Mouse (Mus musculus): ENCODE measurements at regions not wholly inside any gene's neighbourhood (a gene's known extent, or its start where the extent isn't known, plus 50 kb on each side); places are given as distances from the start of the nearest gene placed in this dataset.

DNA sequence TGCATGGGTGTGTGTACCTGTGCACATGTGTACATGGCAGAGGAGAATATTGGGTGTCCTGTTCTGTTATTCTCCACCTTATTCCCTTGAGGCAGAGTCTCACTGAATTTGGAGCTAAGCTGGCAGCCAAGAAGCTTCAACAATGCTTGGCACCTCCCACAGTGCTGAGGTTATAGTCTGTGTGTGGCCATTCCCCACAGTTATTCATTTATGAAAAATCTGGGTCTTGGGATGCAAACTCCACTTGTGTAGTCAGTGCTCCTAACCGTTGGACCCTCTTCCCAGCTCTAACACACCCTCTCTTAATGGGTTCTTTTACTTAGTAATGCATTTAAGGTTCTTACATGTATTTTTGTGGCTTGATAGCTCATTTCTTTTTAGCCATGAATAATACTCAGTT, 72.6 kb upstream of the Arhgap32 start:
- Histone ChIP-seq H3K4me1 (replicated peaks) (peaks cover 18% of the 10 kb centered on the region), H3K36me3 (no peaks in the 10 kb centered on the region), H3K27me3 (ENCODE audit: insufficient read depth, poor library complexity, severe bottlenecking) (no peaks in the 10 kb centered on the region), H3K4me3 (no peak overlapping the region), H3K9me3 (no peaks in the 10 kb centered on the region), H3K27ac (no peak overlapping the region)
- WGBS, result 92% methylated on average over 1 of the region's 1 CpGs
- DNase-seq (ENCODE audit: low spot score), result no peak

DNA sequence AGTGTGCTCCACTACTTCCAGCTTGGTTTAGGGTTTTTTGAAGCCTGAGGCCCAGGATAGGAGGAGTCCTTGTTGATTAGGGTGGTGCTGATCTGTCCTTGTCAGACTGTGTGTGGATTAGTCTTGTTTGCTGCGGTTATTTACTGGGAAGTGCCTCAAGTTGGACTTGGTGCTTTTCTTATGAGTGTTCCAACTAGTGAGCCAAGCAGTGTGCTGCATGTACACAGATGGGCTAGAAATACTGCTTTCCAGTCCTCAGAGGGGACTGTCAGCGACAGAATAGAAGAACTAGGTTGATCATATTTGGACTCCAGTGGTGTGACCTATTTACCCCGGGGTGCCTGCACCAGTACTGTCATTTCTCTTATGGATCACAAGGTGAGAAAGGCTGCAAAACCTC, 69.1 kb upstream of the Arhgap32 start:
- DNase-seq (ENCODE audit: low spot score), result no peak
- no peaks in the 10 kb centered on the region for H3K36me3 ChIP-seq
- no peaks in the 10 kb centered on the region for H3K9me3 ChIP-seq
- no peaks in the 10 kb centered on the region for H3K27me3 ChIP-seq (ENCODE audit: insufficient read depth, poor library complexity, severe bottlenecking)
- H3K4me1 ChIP-seq (replicated peaks), result peaks cover 9% of the 10 kb centered on the region
- 93% methylated on average over 3 of the region's 3 CpGs for WGBS
- no peak overlapping the region for H3K4me3 ChIP-seq
- H3K27ac ChIP-seq, result no peak overlapping the region

DNA sequence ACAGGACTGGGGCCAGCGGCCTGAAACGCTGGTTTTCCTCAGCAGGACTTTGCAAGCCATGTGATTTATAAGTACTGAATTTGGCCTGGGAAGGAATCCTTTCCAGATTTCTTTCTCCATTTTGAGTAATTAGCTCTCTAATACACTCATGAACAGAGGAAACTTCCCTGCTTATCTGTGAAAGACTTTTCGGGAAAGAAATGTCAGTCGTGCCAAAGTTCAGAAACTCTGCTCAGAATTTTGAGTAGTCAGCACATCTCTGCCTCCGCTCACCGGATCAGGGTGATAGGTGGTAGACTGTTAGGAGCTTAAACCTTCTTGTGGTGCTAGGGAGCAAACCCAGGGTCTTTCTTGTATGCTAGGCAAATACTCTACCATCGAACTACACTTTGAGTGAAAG, 67.0 kb upstream of the Arhgap32 start:
- peaks cover 26% of the 10 kb centered on the region for H3K4me1 ChIP-seq (replicated peaks)
- WGBS, result 88% methylated on average over 7 of the region's 7 CpGs
- no peak overlapping the region for H3K4me3 ChIP-seq
- H3K27ac ChIP-seq, result no peak overlapping the region
- no peaks in the 10 kb centered on the region for H3K9me3 ChIP-seq
- H3K36me3 ChIP-seq, result no peaks in the 10 kb centered on the region
- no peak for DNase-seq (ENCODE audit: low spot score)
- no peaks in the 10 kb centered on the region for H3K27me3 ChIP-seq (ENCODE audit: insufficient read depth, poor library complexity, severe bottlenecking)

DNA sequence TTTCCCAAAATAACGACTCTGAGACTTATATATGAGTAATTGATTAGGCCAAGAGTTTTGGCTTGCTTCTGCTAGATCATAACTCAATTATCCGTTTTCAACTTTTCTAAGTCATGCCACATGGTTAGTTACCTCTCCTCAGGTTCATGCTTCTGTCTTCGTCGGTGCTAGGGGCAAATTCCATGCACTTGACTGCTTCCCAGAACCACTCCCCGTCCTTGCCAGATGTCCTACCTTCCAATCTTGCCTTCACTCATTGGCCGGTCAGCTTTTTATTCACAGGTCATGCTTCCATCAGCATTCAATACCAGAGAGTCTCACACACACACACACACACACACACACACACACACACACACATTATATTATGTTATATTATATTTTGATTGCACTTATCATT, 66.4 kb upstream of the Arhgap32 start:
- 91% methylated on average over 6 of the region's 6 CpGs for WGBS
- H3K9me3 ChIP-seq, result no peaks in the 10 kb centered on the region
- H3K27ac ChIP-seq, result no peak overlapping the region
- H3K4me3 ChIP-seq, result no peak overlapping the region
- no peak for DNase-seq (ENCODE audit: low spot score)
- no peaks in the 10 kb centered on the region for H3K27me3 ChIP-seq (ENCODE audit: insufficient read depth, poor library complexity, severe bottlenecking)
- H3K4me1 ChIP-seq (replicated peaks), result peaks cover 32% of the 10 kb centered on the region
- no peaks in the 10 kb centered on the region for H3K36me3 ChIP-seq

DNA sequence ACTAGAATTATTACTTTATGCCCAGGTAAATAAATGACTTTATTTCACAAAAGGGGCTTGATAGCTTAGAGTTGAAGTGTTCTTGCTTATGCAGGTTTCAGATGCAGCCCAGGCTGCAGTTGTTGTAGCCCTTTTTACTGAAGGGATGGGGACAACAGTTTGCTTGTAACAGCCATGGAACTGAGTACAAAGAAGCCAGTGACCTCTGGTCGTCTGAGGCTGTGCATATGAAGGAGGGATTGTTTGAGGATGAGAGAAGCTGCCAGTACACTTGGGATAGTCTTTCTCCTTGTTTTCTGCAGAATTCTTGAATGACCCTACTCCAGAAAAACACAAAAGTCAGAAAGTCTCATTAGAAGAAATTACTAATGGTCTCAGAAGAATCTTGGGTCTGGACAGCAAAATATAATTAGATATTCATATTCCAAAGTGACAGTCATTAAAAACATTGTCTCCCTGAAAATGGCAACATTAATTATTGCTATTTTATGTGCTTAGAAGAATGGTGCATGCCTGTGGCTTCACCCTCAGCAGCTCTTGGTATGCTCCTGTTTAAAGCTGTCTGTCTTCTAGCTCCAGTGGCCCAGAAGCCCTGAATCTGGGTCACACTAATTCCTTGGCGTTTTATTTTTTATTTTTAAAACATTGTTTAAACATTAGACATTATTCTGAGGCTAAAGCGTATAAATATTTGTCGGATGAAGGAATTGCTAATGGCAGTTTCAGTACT, 61.9 kb upstream of the Arhgap32 start:
- 56% methylated on average over 4 of the region's 4 CpGs for WGBS
- peak; percentile 45 for DNase-seq (ENCODE audit: low spot score)
- H3K36me3 ChIP-seq, result 0 out of 2 replicates have a peak, but pooled peaks cover 4% of the 10 kb centered on the region

DNA sequence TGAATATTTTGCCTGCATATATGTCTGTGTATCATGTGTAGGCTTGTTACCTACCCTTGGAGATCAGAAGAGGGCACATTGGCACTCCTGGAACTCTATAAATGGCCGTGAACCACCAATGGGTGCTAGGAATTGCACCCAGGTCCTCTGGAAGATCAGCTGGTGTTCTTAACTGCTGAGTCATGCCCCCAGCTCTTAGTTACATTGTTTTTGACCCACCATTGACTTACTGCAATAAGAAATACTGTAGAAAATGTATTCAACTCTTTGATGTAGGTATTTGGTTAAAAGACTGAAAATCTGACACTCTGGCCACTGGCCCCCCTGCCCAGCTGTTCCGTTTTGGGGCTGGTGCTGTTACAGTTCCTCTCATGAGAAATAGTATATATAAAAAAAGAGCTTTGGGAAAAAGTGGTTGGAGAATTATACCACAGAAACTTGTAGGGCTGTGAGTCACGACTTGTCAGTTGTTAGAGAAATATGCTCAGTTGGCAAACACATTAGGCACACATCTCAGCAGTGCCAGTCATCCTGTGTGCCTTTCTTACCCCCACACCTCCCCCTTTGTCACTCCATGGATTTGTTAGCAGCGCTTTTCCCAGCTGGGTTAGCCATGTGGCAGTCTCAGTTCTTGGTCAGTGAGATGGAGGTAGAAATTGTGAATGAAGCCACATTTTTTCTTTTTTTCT, 58.4 kb upstream of the Arhgap32 start:
- DNase-seq (ENCODE audit: low spot score), result no peak
- no peak overlapping the region for H3K27ac ChIP-seq
- H3K36me3 ChIP-seq, result 0 out of 2 replicates have a peak, but pooled peaks cover 4% of the 10 kb centered on the region
- H3K27me3 ChIP-seq (ENCODE audit: insufficient read depth, poor library complexity, severe bottlenecking), result no peaks in the 10 kb centered on the region
- H3K4me1 ChIP-seq (replicated peaks), result peaks cover 21% of the 10 kb centered on the region
- no peaks in the 10 kb centered on the region for H3K9me3 ChIP-seq
- WGBS, result 86% methylated on average over 4 of the region's 4 CpGs
- no peak overlapping the region for H3K4me3 ChIP-seq

More for the DNA sequence above, 61.9 kb upstream of the Arhgap32 start:
- Histone ChIP-seq H3K27me3 (ENCODE audit: insufficient read depth, poor library complexity, severe bottlenecking) (no peaks in the 10 kb centered on the region), H3K4me3 (no peak overlapping the region), H3K27ac (peak overlapping the region; percentile 60), H3K4me1 (replicated peaks) (peaks cover 30% of the 10 kb centered on the region), H3K9me3 (no peaks in the 10 kb centered on the region)

DNA sequence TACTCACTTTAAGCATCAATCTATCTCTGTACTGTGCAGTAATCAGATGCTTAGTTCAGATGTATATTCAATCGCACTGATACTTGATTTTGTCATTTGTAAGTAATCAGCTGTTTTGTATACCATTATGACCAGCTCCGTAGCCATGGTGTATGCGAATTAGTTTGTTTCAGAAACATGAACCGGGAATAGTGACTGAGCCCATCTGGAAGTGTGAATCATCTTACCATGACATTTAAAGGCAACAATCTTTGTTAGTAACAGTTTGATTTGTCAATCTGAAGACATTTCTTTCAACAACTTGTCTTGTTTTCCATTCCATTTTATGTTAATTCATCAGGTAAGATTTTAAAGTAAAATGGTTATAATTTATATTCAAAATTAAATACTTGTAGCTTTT, 53.2 kb upstream of the Arhgap32 start:
- DNase-seq (ENCODE audit: low spot score), result no peak
- Histone ChIP-seq H3K4me3 (no peak overlapping the region), H3K4me1 (replicated peaks) (no peaks in the 10 kb centered on the region), H3K9me3 (no peaks in the 10 kb centered on the region), H3K36me3 (no peaks in the 10 kb centered on the region), H3K27ac (no peak overlapping the region), H3K27me3 (ENCODE audit: insufficient read depth, poor library complexity, severe bottlenecking) (no peaks in the 10 kb centered on the region)
- WGBS, result 82% methylated on average over 4 of the region's 4 CpGs

DNA sequence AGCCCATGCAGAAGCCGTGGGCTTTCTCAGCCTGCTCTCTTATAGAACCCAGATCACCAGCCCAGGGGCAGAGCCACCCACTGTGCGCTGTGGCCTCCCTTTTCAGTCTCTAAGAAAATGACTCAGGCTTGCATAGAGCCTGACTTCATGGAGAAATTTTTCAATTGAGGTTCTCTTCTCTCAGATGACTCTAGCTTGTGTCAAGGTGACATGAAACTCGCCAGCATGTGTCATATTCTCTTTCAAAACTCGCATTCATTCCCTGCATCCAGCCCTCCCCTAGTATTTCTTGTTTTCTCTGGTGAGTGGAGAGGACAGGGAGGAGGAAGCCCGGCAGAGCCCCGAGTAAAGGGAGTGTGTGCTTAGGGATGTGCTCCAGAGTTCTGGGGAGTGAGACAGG, 52.4 kb upstream of the Arhgap32 start:
- Histone ChIP-seq H3K27ac (no peak overlapping the region), H3K4me3 (no peak overlapping the region), H3K36me3 (no peaks in the 10 kb centered on the region), H3K9me3 (no peaks in the 10 kb centered on the region), H3K4me1 (replicated peaks) (no peaks in the 10 kb centered on the region), H3K27me3 (ENCODE audit: insufficient read depth, poor library complexity, severe bottlenecking) (no peaks in the 10 kb centered on the region)
- WGBS, result 47% methylated on average over 6 of the region's 6 CpGs
- no peak for DNase-seq (ENCODE audit: low spot score)

DNA sequence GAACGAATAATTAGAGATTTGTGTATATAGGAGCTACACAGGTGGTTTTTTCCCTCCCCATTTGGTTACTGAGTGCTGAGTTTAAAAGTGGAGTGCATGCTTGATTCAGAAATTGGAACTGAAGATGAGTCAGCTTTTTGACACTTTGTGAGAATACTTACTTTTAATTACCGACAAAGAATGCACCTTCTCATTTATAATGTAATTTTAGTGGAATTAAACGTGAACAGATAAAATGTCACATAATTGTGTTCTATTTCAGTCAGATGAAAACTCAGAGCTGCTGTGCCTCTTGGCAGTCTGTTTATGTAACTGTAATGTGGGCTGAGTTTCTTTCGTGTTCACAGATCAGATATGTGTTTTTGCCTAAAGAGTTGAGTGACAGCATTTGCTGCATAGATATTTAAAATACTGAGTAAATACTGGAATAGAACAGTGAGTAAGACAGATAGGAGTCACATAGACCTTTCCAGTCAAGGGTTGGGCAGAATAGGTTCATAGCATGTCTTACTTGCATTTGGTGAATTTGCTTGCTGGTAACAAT, 51.9 kb upstream of the Arhgap32 start:
- Histone ChIP-seq H3K9me3 (no peaks in the 10 kb centered on the region), H3K4me3 (no peak overlapping the region), H3K27ac (no peak overlapping the region), H3K27me3 (ENCODE audit: insufficient read depth, poor library complexity, severe bottlenecking) (no peaks in the 10 kb centered on the region), H3K36me3 (no peaks in the 10 kb centered on the region), H3K4me1 (replicated peaks) (no peaks in the 10 kb centered on the region)
- WGBS, result 93% methylated on average over 4 of the region's 4 CpGs
- no peak for DNase-seq (ENCODE audit: low spot score)

Measured in hindbrain, embryonic 10.5 days (tissue).